Mouse (Mus musculus): ENCODE measurements around the gene Ascc3. TPM values are rescaled to one million over a fixed set of nuclear protein-coding genes. Genes with fewer than 3 reads are reported as not detected.

The Ascc3 gene
- 10 to 100 TPM; 28.1 to 35.6 TPM for total RNA-seq (2021)
- long read RNA-seq, experiment 1, partial matches to known transcripts = 3 of 4 reads
- long read RNA-seq, experiment 1, other reads (novel, unspliced or antisense) = 1 of 4 reads
- long read RNA-seq, experiment 2, full-length matches to known transcripts = 1 of 2 reads
- long read RNA-seq, experiment 2, partial matches to known transcripts = 1 of 2 reads
- long read RNA-seq, experiment 2, other reads (novel, unspliced or antisense) = 0 of 2 reads

- peak; percentile 95 for DNase-seq
Measured at GRCm38 (mm10) chr10:50592355-50593293, at the start of gene Ascc3. Gene Ascc3, plus strand, starts transcription at chr10:50592669.

GRCm38 (mm10) chr10:50584721-50585120 lies 7.7 kb upstream of the Ascc3 start:
- no peak for DNase-seq

DNA sequence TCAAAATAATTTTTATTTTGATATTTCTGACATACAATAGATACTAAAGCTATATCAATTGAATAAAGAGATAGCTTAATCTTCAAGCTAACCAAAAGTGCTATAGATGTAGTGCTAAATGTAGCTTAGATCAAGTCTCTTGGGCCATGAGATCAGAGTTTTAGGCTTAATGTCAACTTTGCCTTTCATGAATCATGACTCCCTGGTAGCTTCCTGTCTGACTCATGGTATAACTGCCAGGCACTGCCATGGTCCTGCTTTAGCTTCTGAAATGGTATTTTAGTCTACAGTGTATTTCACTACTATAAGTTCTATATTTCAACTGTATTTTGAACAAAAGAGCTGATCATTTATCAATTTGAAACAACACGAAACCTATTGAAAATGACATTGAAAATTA lies 5.9 kb upstream of the Ascc3 start:
- no peak for DNase-seq

- no peak for DNase-seq
Measured at GRCm38 (mm10) chr10:50593371-50593770, 902 bp downstream of the Ascc3 start.

GRCm38 (mm10) chr10:50595340-50595739 lies 2.9 kb downstream of the Ascc3 start:
- no peak for DNase-seq

- DNase-seq = no peak
Measured at GRCm38 (mm10) chr10:50604919-50605318, 12.4 kb downstream of the Ascc3 start.

- no peak for DNase-seq
Measured at GRCm38 (mm10) chr10:50613840-50614239, 21.4 kb downstream of the Ascc3 start.

GRCm38 (mm10) chr10:50625874-50626273 lies 33.4 kb downstream of the Ascc3 start:
- no peak for DNase-seq

- DNase-seq = no peak
Measured at GRCm38 (mm10) chr10:50639607-50640006, 47.1 kb downstream of the Ascc3 start.

- no peak for DNase-seq
Measured at GRCm38 (mm10) chr10:50650612-50651011, 58.1 kb downstream of the Ascc3 start.

DNA sequence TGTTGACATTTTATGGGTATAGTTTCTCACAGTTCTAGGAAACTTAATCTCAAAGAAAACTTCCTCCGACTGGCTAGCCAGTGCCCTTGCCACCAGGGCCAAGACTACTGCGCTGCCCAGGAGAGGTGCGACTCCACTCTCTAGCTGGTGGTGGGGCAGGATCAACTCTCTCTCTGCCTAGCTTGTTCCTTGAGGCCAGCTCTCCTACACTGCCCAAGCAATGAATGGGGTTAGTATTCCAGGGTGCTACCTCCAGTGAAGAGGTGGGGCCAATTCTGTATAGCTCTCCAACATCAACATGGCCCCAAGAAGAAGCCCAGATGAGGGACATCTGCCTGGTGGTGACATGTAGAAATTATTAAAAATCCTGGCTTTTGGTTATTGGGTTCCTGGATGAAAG lies 61.1 kb downstream of the Ascc3 start:
- DNase-seq = no peak

DNA sequence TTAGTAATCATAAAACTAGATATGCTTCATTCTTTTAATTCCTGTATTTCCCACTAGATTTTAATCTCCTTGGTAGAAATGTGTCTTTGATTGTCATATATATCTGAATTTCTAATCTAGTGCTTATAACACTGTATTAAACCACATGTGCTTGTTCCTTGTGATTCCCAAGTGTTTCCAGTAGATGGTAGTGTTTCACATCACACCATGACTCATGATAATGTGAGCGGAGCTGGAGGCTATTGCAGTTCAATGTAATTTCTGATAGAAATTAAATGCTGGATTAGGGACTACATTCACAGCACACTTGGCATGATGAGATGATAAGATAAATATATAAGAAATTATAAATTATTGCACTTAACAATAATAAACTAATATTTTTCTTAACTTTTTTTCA lies 64.9 kb downstream of the Ascc3 start:
- no peak for DNase-seq

GRCm38 (mm10) chr10:50671517-50671916 lies 79.0 kb downstream of the Ascc3 start:
- DNase-seq = no peak

DNA sequence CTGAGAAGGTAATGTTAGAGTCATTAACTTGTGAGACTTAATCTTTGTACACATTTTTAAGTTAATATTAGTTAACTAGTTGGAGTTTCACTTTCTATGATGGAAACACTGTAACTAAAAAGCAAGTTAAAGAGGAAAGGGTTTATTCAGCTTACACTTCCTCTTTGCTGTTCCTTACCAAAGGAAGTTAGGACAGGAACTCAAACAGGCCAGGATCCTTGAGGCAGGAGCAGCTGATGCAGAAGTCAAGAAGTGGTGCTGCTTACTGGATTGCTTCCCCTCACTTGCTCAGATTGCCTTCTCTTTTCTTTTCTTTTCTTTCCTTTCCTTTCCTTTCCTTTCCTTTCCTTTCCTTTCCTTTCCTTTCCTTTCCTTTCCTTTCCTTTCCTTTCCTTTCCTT lies 97.9 kb downstream of the Ascc3 start:
- no peak for DNase-seq

DNA sequence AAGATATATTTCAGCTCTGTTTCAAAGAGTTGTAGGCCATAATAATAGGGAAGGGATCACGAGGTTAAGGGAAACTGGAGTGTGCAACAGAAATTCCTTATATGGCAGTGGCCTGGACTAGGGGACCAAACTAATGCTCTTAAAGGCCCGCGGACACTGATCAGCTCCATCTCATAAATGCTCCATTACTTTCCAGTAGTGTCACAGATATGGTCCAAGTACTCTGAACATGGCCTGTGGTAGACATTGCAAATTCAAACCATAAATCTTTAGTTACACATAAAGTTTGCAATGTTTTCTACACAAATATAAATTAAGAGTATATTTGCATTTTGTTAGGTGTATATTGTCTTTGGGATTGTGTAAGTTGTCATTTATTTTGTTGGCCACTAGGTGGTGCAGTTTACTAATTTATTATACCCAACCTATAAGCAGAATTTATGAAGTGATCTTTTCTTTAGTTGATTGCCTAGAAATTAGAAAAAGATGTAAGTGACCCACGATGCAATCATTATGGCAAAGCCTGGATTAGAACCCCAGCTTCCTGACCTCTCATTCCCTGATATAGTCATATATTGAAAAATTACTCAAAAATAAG lies 106.5 kb downstream of the Ascc3 start:
- DNase-seq = no peak

GRCm38 (mm10) chr10:50701736-50702135 lies 109.3 kb downstream of the Ascc3 start:
- DNase-seq = no peak

DNA sequence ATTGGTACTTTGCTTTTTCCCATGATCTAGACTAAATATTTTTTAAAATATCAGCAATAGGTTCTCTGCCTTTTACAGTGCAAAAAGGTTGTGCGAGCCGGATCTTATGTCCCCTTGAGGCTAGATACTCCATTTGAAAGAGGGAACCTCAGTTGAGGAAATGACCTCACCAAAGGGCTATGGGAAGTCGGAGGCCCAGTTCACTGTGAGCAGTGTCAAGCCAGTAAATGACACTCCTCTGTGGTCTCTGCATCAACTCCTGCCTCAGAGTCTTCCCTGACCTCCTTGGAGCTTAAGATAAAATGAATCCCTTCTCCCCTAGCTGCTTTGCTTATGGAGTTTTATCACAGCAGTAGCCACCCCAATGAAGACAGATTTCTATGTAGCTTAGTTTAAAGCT lies 109.9 kb downstream of the Ascc3 start:
- DNase-seq = no peak

GRCm38 (mm10) chr10:50704202-50704601 lies 111.7 kb downstream of the Ascc3 start:
- peak; percentile 33 for DNase-seq

DNA sequence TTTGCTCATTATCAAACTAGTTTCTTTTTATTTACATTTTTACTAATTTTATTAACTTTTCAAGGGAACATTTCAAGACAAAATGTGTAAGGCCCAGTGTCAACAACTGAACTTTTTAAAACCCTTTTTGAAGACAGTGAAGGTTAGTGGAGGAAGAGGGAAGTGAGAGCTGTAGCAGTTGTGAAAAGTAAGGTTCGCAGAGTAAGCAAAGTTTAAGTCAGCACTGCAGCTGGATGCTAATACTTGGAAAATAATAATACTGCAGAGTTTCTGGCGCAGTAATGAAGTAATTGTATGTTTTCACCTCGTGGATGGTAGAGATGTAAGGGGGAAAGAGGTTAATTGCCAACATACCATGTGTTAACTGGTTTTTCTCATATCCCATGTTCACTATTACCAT lies 112.4 kb downstream of the Ascc3 start:
- no peak for DNase-seq

- DNase-seq = no peak
Measured at GRCm38 (mm10) chr10:50711286-50711685, 118.8 kb downstream of the Ascc3 start.

GRCm38 (mm10) chr10:50711765-50712164 lies 119.3 kb downstream of the Ascc3 start:
- no peak for DNase-seq

- no peak for DNase-seq
Measured at GRCm38 (mm10) chr10:50733459-50733858, 141.0 kb downstream of the Ascc3 start.

DNA sequence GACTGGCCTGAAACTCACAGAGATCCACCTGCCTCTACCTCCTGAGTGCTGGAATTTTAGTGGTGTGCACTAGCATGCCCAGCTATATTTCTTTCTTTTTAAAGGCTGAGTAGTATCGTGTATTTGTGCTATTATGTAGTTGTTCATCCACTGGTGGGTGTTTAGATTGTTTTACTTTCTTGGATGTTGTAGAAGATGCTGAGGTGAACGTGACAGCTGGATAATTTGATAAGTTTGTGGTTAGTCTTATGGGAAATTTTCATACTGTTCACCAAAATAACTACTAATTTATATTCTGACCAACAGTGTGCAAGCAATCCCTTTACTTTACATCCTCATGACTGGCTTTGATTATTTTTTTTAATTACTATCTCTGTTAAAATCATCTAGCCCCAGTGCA lies 169.6 kb downstream of the Ascc3 start:
- no peak for DNase-seq
